Mouse (Mus musculus) adipocyte (in vitro differentiated cells): ENCODE data around the gene Dst.
"Not testable (repeated sequence)": the region's sequence is repeated elsewhere in the genome, so short reads cannot be mapped to it uniquely, and the experiment has no call there.

Experiments used
- DNase-seq: peaks from one replicate; pipeline ENCODE4 v3.0.0-alpha.2; 2016; ENCODE audit warnings: low spot score

Gene Dst

GRCm38 (mm10) chr1:34065551-34066048 lies 157.6 kb downstream of the Dst start:
- DNase-seq = no peak

GRCm38 (mm10) chr1:34066401-34066800 lies 158.4 kb downstream of the Dst start:
- not testable (repeated sequence) for DNase-seq

DNA sequence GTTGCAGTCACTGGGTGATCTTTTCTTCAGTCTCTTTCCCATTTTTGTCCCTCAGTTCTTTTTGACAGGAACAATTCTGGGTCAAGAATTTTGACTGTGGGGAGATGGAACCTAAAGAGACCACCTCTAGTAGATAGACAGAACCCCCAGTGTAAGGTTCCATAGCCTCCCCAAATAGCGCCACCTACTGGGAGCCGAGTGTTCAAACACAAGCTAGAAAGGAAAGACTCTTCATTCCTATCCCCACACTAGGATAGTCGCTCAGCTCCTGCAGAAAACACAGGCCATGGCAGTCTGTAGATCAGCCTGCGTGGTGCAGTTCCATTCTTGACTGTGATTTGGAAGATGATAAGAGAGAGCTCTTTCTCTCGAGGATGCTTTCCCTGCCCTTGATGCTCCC lies 160.3 kb downstream of the Dst start:
- DNase-seq = peak; percentile 14

GRCm38 (mm10) chr1:34069514-34070290 lies 161.7 kb downstream of the Dst start:
- DNase-seq = no peak

GRCm38 (mm10) chr1:34070474-34070873 lies 162.4 kb downstream of the Dst start:
- no peak for DNase-seq

- no peak for DNase-seq
Measured at GRCm38 (mm10) chr1:34070991-34071639, 163.1 kb downstream of the Dst start.

GRCm38 (mm10) chr1:34072262-34072661 lies 164.2 kb downstream of the Dst start:
- DNase-seq = no peak

GRCm38 (mm10) chr1:34073436-34074169 lies 165.6 kb downstream of the Dst start:
- no peak for DNase-seq

GRCm38 (mm10) chr1:34074245-34075187 lies 166.5 kb downstream of the Dst start:
- no peak for DNase-seq

DNA sequence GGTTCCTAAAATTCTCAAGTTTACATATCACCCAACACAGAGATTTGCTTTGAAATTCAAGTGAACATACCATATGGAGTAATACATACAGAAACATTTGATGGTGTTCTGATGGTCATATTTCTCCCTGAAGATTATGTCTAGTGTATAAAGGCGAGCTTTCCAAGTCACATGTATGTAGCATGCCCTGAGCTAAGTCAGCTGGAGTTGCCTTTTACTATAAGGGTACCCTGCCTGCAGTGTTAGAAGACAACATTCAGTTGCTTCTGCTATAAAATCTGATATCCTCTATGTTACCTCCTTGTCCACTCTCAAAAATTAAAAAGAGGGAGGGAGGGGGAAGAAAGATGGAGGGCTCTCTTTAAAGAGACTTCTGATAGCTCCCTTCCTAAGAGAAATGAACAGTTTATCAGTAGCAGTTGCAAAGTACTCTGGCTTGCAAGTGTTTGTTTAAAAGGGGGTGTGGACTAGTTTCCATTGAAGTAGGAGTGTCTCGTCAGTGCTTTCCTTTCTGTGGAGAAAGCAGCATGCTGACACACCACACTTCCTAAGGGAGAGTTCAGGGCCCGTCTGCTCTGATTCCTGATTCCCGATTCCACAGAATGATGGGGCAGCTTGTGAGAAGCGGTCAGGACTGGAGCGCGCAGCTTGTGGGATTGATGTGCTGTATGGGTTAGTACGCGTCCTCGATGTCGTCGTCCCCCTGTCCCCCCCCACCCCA lies 168.8 kb downstream of the Dst start:
- DNase-seq = no peak

GRCm38 (mm10) chr1:34077422-34077790 lies 169.4 kb downstream of the Dst start:
- no peak for DNase-seq

- DNase-seq = no peak
Measured at GRCm38 (mm10) chr1:34077941-34078340, 169.9 kb downstream of the Dst start.

GRCm38 (mm10) chr1:34089011-34089410 lies 181.0 kb downstream of the Dst start:
- no peak for DNase-seq

DNA sequence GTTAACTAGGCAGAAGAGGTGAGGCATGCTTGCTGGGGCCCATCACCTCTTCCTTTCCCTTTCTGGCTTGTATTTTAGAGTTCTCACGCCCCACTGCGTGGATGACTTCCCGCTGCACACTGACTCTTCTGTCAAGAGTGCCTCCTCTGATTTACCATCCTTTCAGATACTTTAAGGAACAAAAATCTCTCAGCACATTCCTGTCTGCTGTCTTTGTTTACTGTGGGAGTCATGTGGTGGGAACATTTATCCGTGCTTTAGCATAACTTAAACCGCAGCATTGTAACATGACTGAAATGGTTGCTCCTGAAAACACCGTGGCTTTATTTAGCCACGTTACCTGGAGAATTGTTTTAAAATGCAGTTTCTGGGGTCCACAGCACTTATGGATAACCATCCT lies 182.7 kb downstream of the Dst start:
- DNase-seq = no peak

GRCm38 (mm10) chr1:34093652-34094051 lies 185.6 kb downstream of the Dst start:
- peak; percentile 10 for DNase-seq

DNA sequence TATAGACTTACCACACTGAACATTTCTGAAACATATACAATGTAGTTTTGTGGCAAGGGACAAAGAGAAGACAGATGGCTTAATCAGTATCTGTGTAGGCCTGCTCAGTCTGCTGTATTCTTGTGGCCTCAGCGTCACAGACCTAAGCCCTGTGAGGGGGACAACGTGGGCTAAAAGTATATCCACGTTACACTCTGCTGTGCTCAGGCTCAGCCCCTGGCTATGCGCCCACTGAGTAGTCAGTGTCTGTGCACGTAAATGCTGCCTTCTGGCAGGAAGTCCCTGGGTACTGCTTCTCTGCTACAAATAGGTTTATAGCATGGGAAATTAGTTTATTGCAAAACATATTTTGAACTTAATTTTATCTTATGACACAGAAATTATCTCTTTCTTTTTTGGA lies 186.3 kb downstream of the Dst start:
- peak; percentile 48 for DNase-seq

- no peak for DNase-seq
Measured at GRCm38 (mm10) chr1:34095173-34095572, 187.1 kb downstream of the Dst start.

GRCm38 (mm10) chr1:34096923-34097322 lies 188.9 kb downstream of the Dst start:
- DNase-seq = no peak

DNA sequence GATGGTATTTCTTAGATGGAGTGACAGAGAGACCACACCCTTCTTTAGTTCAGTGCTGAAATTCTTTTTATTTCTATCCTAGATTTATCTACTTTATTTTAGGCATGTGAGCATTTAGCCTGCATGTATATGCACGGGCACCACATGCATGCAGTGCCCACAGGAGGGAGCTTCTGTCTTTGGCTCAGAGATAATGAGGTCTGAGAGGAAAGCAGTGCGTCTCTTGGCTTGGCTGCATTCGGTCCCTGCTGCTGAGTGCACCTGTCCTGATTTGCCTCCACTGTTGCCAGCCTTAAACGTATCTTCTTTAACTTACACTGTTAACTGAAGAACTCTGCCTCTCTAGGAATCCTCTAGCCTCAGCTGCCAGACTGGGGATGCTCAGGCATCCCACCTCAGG lies 189.6 kb downstream of the Dst start:
- DNase-seq = no peak

GRCm38 (mm10) chr1:34099439-34099838 lies 191.4 kb downstream of the Dst start:
- DNase-seq = no peak

- no peak for DNase-seq
Measured at GRCm38 (mm10) chr1:34100385-34100784, 192.4 kb downstream of the Dst start.
